16 mouse cellular contexts compared by ENCODE assay signal in genomic region chr2:135761226-135761802, GRCm38 (mm10).
DNase-seq lines count a peak whose midpoint lies in the region; ATAC-seq and TF ChIP-seq lines count a peak whose summit lies in the region.
"Had no signal": no experiment of that assay in that cellular context is flagged by ENCODE, and none has a peak within 500 bp of the region (broad histone marks: within the 10 kb centered on the region; RNA-seq: fewer than 3 reads in every experiment).

No protein-coding gene starts in this region.

- H3K27me3 ChIP-seq in heart, embryonic 16.5 days (ENCODE audit: control insufficient read depth, insufficient read depth, low read length), result no peaks in the 10 kb centered on the region
- H3K27me3 ChIP-seq in heart, adult 2 months (ENCODE audit: control insufficient read depth, insufficient read depth, low read length), result no peaks in the 10 kb centered on the region
- no peaks in the 10 kb centered on the region for H3K27me3 ChIP-seq in intestine, embryonic 16.5 days (replicated peaks; ENCODE audit: control insufficient read depth, insufficient read depth, low read length)
- no peaks in the 10 kb centered on the region for H3K27me3 ChIP-seq in forebrain, embryonic 11.5 days (ENCODE audit: control insufficient read depth, insufficient read depth, low read length)
- H3K27me3 ChIP-seq: forebrain, embryonic 13.5 days; limb, embryonic 13.5 days had no signal

- peaks cover 20% of the 10 kb centered on the region for H3K4me1 ChIP-seq in heart, embryonic 16.5 days (ENCODE audit: control insufficient read depth, insufficient read depth, low read length)
- peaks cover 20% of the 10 kb centered on the region for H3K4me1 ChIP-seq in heart, adult 2 months (ENCODE audit: control insufficient read depth, insufficient read depth, low read length)
- peaks cover 5% of the 10 kb centered on the region for H3K4me1 ChIP-seq in intestine, embryonic 16.5 days (ENCODE audit: control insufficient read depth, insufficient read depth, low read length)
- 0 out of 2 replicates have a peak, but pooled peaks cover 2% of the 10 kb centered on the region for H3K4me1 ChIP-seq in forebrain, embryonic 11.5 days (replicated peaks; ENCODE audit: control insufficient read depth, insufficient read depth, low read length)

- no peaks in the 10 kb centered on the region for H3K9me3 ChIP-seq in heart, embryonic 16.5 days (replicated peaks; ENCODE audit: control insufficient read depth, low read length)
- no peaks in the 10 kb centered on the region for H3K9me3 ChIP-seq in intestine, embryonic 16.5 days (ENCODE audit: control insufficient read depth, low read length)
- no peaks in the 10 kb centered on the region for H3K9me3 ChIP-seq in forebrain, embryonic 11.5 days (ENCODE audit: control insufficient read depth, low read length)
- H3K9me3 ChIP-seq: forebrain, embryonic 13.5 days; limb, embryonic 13.5 days had no signal

- TF ChIP-seq POLR2A in heart, adult 2 months (IDR thresholded peaks at IDR 0.05; ENCODE audit: insufficient read depth, low read depth, low read length), result no peak

- H3K27ac ChIP-seq in heart, embryonic 16.5 days (ENCODE audit: low read length), result peak overlapping the region; percentile 59
- no peak overlapping the region for H3K27ac ChIP-seq in heart, adult 2 months
- no peak overlapping the region for H3K27ac ChIP-seq in intestine, embryonic 16.5 days (ENCODE audit: low read length)
- no peak overlapping the region for H3K27ac ChIP-seq in forebrain, embryonic 11.5 days (ENCODE audit: low read depth, low read length)
- H3K27ac ChIP-seq: forebrain, embryonic 13.5 days; layer of hippocampus, adult 2 months; limb, embryonic 13.5 days had no signal

- H3K4me2 ChIP-seq in heart, embryonic 16.5 days (ENCODE audit: low read depth, low read length), result no peak overlapping the region
- no peak overlapping the region for H3K4me2 ChIP-seq in intestine, embryonic 16.5 days (ENCODE audit: low read depth, low read length)
- H3K4me2 ChIP-seq in forebrain, embryonic 11.5 days (ENCODE audit: low read depth, low read length, severe bottlenecking), result no peak overlapping the region
- H3K4me2 ChIP-seq: forebrain, embryonic 13.5 days; limb, embryonic 13.5 days had no signal

- no peak for TF ChIP-seq EP300 in heart, adult 2 months (IDR thresholded peaks at IDR 0.05; ENCODE audit: insufficient read depth, low read depth, low read length)

- DNase-seq in cerebellum, adult 9-11 months, result peak; percentile 45
- DNase-seq in cerebellum, postnatal 36 days, result no peak
- DNase-seq in heart, adult 2 months, result no peak
- DNase-seq in MN1 (ENCODE audit: low spot score), result peak; percentile 39
- no peak for DNase-seq in forebrain, embryonic 11.5 days (ENCODE audit: low spot score)
- no peak for DNase-seq in layer of hippocampus, adult 18-20 months (ENCODE audit: low spot score in 2 of 2)
- DNase-seq: liver, postnatal 0 days; lung, postnatal 4 days; right cerebral cortex, postnatal 4 days; thymus, adult 18-20 months had no signal

- intact Hi-C loops in heart, adult 2 months (cut with DNase I), result loop anchor here (5.0 kb wide), 1 partner anchor 41 kb away; no protein-coding TSS in a partner anchor

- no peaks in the 10 kb centered on the region for H3K36me3 ChIP-seq in heart, embryonic 16.5 days (ENCODE audit: control insufficient read depth, insufficient read depth)
- H3K36me3 ChIP-seq in heart, adult 2 months (ENCODE audit: control insufficient read depth, insufficient read depth, low read length), result peaks cover 15% of the 10 kb centered on the region
- H3K36me3 ChIP-seq in intestine, embryonic 16.5 days (ENCODE audit: control insufficient read depth, insufficient read depth, low read length), result no peaks in the 10 kb centered on the region
- no peaks in the 10 kb centered on the region for H3K36me3 ChIP-seq in forebrain, embryonic 11.5 days (ENCODE audit: control insufficient read depth, insufficient read depth, low read length)
- H3K36me3 ChIP-seq: limb, embryonic 13.5 days had no signal

- TF ChIP-seq CTCF in heart, adult 2 months (IDR thresholded peaks at IDR 0.05), result no peak

- peak; percentile 54; the same call in 1 of the 2 replicates for ATAC-seq in heart, embryonic 16.5 days (replicated peaks; ENCODE audit: extremely low read depth, insufficient read depth, low FRiP score)
- ATAC-seq in intestine, embryonic 16.5 days, result peak; percentile 74
- no peak for ATAC-seq in forebrain, embryonic 11.5 days (replicated peaks; ENCODE audit: low FRiP score)
- ATAC-seq: forebrain, embryonic 13.5 days; liver, postnatal 0 days; midbrain, embryonic 16.5 days had no signal

- no peak overlapping the region for H3K4me3 ChIP-seq in heart, embryonic 16.5 days (ENCODE audit: low read length)
- H3K4me3 ChIP-seq in heart, adult 2 months, result no peak overlapping the region
- no peak overlapping the region for H3K4me3 ChIP-seq in intestine, embryonic 16.5 days (ENCODE audit: low read length)
- no peak overlapping the region for H3K4me3 ChIP-seq in forebrain, embryonic 11.5 days (ENCODE audit: low read depth, low read length)
- H3K4me3 ChIP-seq: forebrain, embryonic 13.5 days; layer of hippocampus, adult 2 months; limb, embryonic 13.5 days had no signal

- WGBS in heart, embryonic 16.5 days, result 67% methylated on average over 8 of the region's 8 CpGs
- WGBS in heart, adult 2 months, result 73% methylated on average over 8 of the region's 8 CpGs
- WGBS in intestine, embryonic 16.5 days, result 80% methylated on average over 8 of the region's 8 CpGs
- 88% methylated on average over 8 of the region's 8 CpGs for WGBS in forebrain, embryonic 11.5 days

- no peak overlapping the region for H3K9ac ChIP-seq in heart, embryonic 16.5 days (ENCODE audit: low read length)
- no peak overlapping the region for H3K9ac ChIP-seq in heart, adult 2 months (ENCODE audit: low read depth, low read length)
- no peak overlapping the region for H3K9ac ChIP-seq in intestine, embryonic 16.5 days (ENCODE audit: low read depth, low read length)
- no peak overlapping the region for H3K9ac ChIP-seq in forebrain, embryonic 11.5 days (ENCODE audit: low read length)
- H3K9ac ChIP-seq: forebrain, embryonic 13.5 days; limb, embryonic 13.5 days; liver, postnatal 0 days had no signal

- peaks cover 8% of the 10 kb centered on the region for H3K79me2 ChIP-seq in heart, adult 2 months (replicated peaks; ENCODE audit: control insufficient read depth, insufficient read depth, low read length)

Comparison
In these comparisons a context has a peak if more than half of its experiments do, and no peak if none do; other contexts are left out.
1. DNase-seq: peak in cerebellum, adult 9-11 months (single experiment) and MN1 (single experiment); none in cerebellum, postnatal 36 days (0 of 2), heart, adult 2 months (0 of 2), forebrain, embryonic 11.5 days (single experiment) and layer of hippocampus, adult 18-20 months (0 of 2).